Comparison of ENCODE assay signal across 15 mouse cellular contexts in genomic region chr1:48881373-48881772, GRCm38 (mm10).
DNase-seq lines count a peak whose midpoint lies in the region; ATAC-seq and TF ChIP-seq lines count a peak whose summit lies in the region.
"Had no signal": no experiment of that assay in that cellular context is flagged by ENCODE, and none has a peak within 500 bp of the region (broad histone marks: within the 10 kb centered on the region; RNA-seq: fewer than 3 reads in every experiment).

No protein-coding gene starts in this region.

- no peak overlapping the region for H3K4me2 ChIP-seq in hindbrain, postnatal 0 days (ENCODE audit: low read depth, low read length)
- no peak overlapping the region for H3K4me2 ChIP-seq in hindbrain, embryonic 16.5 days (ENCODE audit: low read length)
- H3K4me2 ChIP-seq: lung, embryonic 15.5 days had no signal

- H3K4me1 ChIP-seq in hindbrain, postnatal 0 days (ENCODE audit: insufficient read depth, low read length), result no peaks in the 10 kb centered on the region
- no peaks in the 10 kb centered on the region for H3K4me1 ChIP-seq in hindbrain, embryonic 16.5 days (ENCODE audit: control insufficient read depth, insufficient read depth, low read depth, low read length)
- H3K4me1 ChIP-seq: lung, embryonic 15.5 days had no signal

- TF ChIP-seq CTCF in hindbrain, postnatal 0 days (IDR thresholded peaks at IDR 0.05; ENCODE audit: low read depth), result no peak
- no peak for TF ChIP-seq CTCF in Patski (IDR thresholded peaks at IDR 0.05)

- POLR2A ChIA-PET in Patski (lab: Charles Lee), result no interaction called here

- DNase-seq in hindbrain, postnatal 0 days (ENCODE audit: low spot score), result peak; percentile 42
- DNase-seq in A20 (ENCODE audit: low read depth, low spot score), result peak; percentile 30
- peak; percentile 64 for DNase-seq in Patski (ENCODE audit: low read depth, low spot score)
- peak; percentile 66 for DNase-seq in forelimb bud, embryonic 11.5 days (ENCODE audit: low read depth, low spot score)
- DNase-seq in gastrocnemius, postnatal 10 days, result no peak
- no peak for DNase-seq in right cerebral cortex, postnatal 14 days
- DNase-seq: cerebellum, adult 11 months; heart, postnatal 14 days; kidney, adult 2 months; right cerebral cortex, postnatal 4 days; thymus, adult 18-20 months had no signal

- no peaks in the 10 kb centered on the region for H3K27me3 ChIP-seq in hindbrain, postnatal 0 days (ENCODE audit: insufficient read depth, low read length)
- H3K27me3 ChIP-seq in hindbrain, embryonic 16.5 days (replicated peaks; ENCODE audit: control insufficient read depth, insufficient read depth, low read length), result no peaks in the 10 kb centered on the region
- no peaks in the 10 kb centered on the region for H3K27me3 ChIP-seq in Patski
- H3K27me3 ChIP-seq: lung, embryonic 15.5 days had no signal

- no peaks in the 10 kb centered on the region for H3K36me3 ChIP-seq in hindbrain, postnatal 0 days (ENCODE audit: insufficient read depth, low read length)
- H3K36me3 ChIP-seq in hindbrain, embryonic 16.5 days (ENCODE audit: control insufficient read depth, insufficient read depth, low read length), result no peaks in the 10 kb centered on the region
- H3K36me3 ChIP-seq: lung, embryonic 15.5 days had no signal

- ATAC-seq in hindbrain, postnatal 0 days, result no peak
- no peak for ATAC-seq in hindbrain, embryonic 16.5 days
- no peak for ATAC-seq in Patski
- ATAC-seq in megakaryocyte-erythroid progenitor cell, adult 5-6 weeks (replicated peaks; ENCODE audit: low FRiP score, low TSS enrichment, poor library complexity, severe bottlenecking), result no peak

- no peak overlapping the region for H3K9ac ChIP-seq in hindbrain, postnatal 0 days (replicated peaks; ENCODE audit: low read length)
- no peak overlapping the region for H3K9ac ChIP-seq in hindbrain, embryonic 16.5 days (ENCODE audit: low read depth, low read length)
- H3K9ac ChIP-seq: lung, embryonic 15.5 days had no signal

- in situ Hi-C loops in Patski (cut with MboI; ENCODE audit: low pct_unique_long_range_greater_than_20kb), result no loop called here

- H3K9me3 ChIP-seq in hindbrain, postnatal 0 days (ENCODE audit: low read length), result no peaks in the 10 kb centered on the region
- H3K9me3 ChIP-seq in hindbrain, embryonic 16.5 days (ENCODE audit: control insufficient read depth, low read length), result no peaks in the 10 kb centered on the region
- H3K9me3 ChIP-seq: lung, embryonic 15.5 days had no signal

- no peak overlapping the region for H3K4me3 ChIP-seq in hindbrain, postnatal 0 days (ENCODE audit: low read length)
- H3K4me3 ChIP-seq in hindbrain, embryonic 16.5 days (ENCODE audit: low read length), result no peak overlapping the region
- H3K4me3 ChIP-seq: left cerebral cortex, adult 2 months; lung, embryonic 15.5 days had no signal

- WGBS in hindbrain, postnatal 0 days, result 76% methylated on average over 1 of the region's 1 CpGs
- WGBS in hindbrain, embryonic 16.5 days, result 81% methylated on average over 1 of the region's 1 CpGs

- no peak overlapping the region for H3K27ac ChIP-seq in hindbrain, postnatal 0 days
- no peak overlapping the region for H3K27ac ChIP-seq in hindbrain, embryonic 16.5 days (ENCODE audit: low read depth, low read length)
- H3K27ac ChIP-seq: left cerebral cortex, adult 2 months; lung, embryonic 15.5 days had no signal

- CTCF ChIA-PET in Patski (lab: Charles Lee), result no interaction called here

Comparison
In these comparisons a context has a peak if more than half of its experiments do, and no peak if none do; other contexts are left out.
1. DNase-seq: peak in hindbrain, postnatal 0 days (single experiment), A20 (single experiment), Patski (single experiment) and forelimb bud, embryonic 11.5 days (single experiment); none in gastrocnemius, postnatal 10 days (single experiment) and right cerebral cortex, postnatal 14 days (single experiment).